Mouse (Mus musculus) liver (tissue): ENCODE results near the gene Inpp4b.

Source experiments
- DNase-seq: peaks from one replicate; pipeline ENCODE4 v3.0.0-alpha.2; 2020; ENCODE audit warnings: mixed read lengths

Inpp4b gene

GRCm38 (mm10) chr8:81736103-81736502, 393.7 kb downstream of the Inpp4b start:
- no peak for DNase-seq

GRCm38 (mm10) chr8:81742588-81742987, 400.2 kb downstream of the Inpp4b start:
- no peak for DNase-seq

GRCm38 (mm10) chr8:81743040-81743439, 400.7 kb downstream of the Inpp4b start:
- DNase-seq = no peak

GRCm38 (mm10) chr8:81745439-81745838, 403.1 kb downstream of the Inpp4b start:
- DNase-seq = no peak

- DNase-seq = no peak
These were observed 408.8 kb downstream of the Inpp4b start for GRCm38 (mm10) chr8:81751159-81751558.

GRCm38 (mm10) chr8:81756663-81757062, 414.3 kb downstream of the Inpp4b start:
- DNase-seq = no peak

GRCm38 (mm10) chr8:81757580-81758144, 415.3 kb downstream of the Inpp4b start:
- DNase-seq = no peak

GRCm38 (mm10) chr8:81761466-81761865, 419.1 kb downstream of the Inpp4b start:
- no peak for DNase-seq

- peak; percentile 21 for DNase-seq
These were observed 423.7 kb downstream of the Inpp4b start for GRCm38 (mm10) chr8:81766033-81766432.

GRCm38 (mm10) chr8:81767411-81768312, 425.3 kb downstream of the Inpp4b start:
- DNase-seq = peak; percentile 21

GRCm38 (mm10) chr8:81768313-81768675, 425.9 kb downstream of the Inpp4b start:
- peak; percentile 18 for DNase-seq

GRCm38 (mm10) chr8:81768731-81769445, 426.5 kb downstream of the Inpp4b start:
- no peak for DNase-seq

GRCm38 (mm10) chr8:81770603-81771276, 428.4 kb downstream of the Inpp4b start:
- DNase-seq = no peak

- DNase-seq = no peak
These were observed 430.5 kb downstream of the Inpp4b start for GRCm38 (mm10) chr8:81772855-81773254.

- peak; percentile 18 for DNase-seq
These were observed 431.1 kb downstream of the Inpp4b start for GRCm38 (mm10) chr8:81773305-81773965.

- no peak for DNase-seq
These were observed 431.7 kb downstream of the Inpp4b start for GRCm38 (mm10) chr8:81774010-81774409.

- DNase-seq = no peak
These were observed 432.1 kb downstream of the Inpp4b start for GRCm38 (mm10) chr8:81774454-81774853.

GRCm38 (mm10) chr8:81776516-81777237, 434.3 kb downstream of the Inpp4b start:
- no peak for DNase-seq

GRCm38 (mm10) chr8:81777704-81778103, 435.3 kb downstream of the Inpp4b start:
- no peak for DNase-seq

GRCm38 (mm10) chr8:81779440-81779839, 437.1 kb downstream of the Inpp4b start:
- no peak for DNase-seq

GRCm38 (mm10) chr8:81780166-81780565, 437.8 kb downstream of the Inpp4b start:
- no peak for DNase-seq
